In the genomic region with DNA sequence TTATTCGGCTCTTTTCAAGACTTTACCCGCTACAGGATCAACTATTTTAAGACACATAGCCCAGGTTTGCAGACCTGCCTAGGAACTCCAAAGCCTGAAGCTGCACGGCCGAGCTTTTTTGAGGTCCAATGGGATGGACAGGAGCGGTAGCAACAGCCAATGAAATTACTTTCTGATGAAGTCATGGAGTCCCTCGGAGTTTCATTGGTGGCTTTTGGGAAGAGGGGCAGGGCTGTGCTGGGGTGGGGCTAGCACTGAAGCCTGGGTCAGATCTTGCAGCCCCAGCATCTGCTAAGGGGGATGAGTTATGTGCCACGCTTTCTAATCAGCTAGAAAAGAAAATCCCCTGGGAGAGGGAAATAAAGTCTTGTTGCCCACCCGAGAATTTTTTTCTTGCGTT, we compare ENCODE assay signal across 8 mouse cellular contexts. TPM values are rescaled to one million over a fixed set of nuclear protein-coding genes. Genes with fewer than 3 reads are reported as not detected.
DNase-seq lines count a peak whose midpoint lies in the region; ATAC-seq and TF ChIP-seq lines count a peak whose summit lies in the region.

No protein-coding gene starts in this region.

- intact Hi-C loops in gastrocnemius, adult 2 months (cut with DNase I) = no loop called here

- peak overlapping the region; percentile 54; the same call in 1 of the 2 replicates for H3K9ac ChIP-seq in hindbrain, embryonic 16.5 days (ENCODE audit: low read depth, low read length)

- H3K4me3 ChIP-seq in gastrocnemius, adult 2 months = peak overlapping the region; percentile 61
- peak overlapping the region; percentile 33 for H3K4me3 ChIP-seq in hindbrain, embryonic 16.5 days (ENCODE audit: low read length)

- peak; percentile 79 to 86 for DNase-seq in cerebellum, postnatal 25 days
- DNase-seq in gastrocnemius, adult 2 months = peak; percentile 85
- DNase-seq in left cerebral cortex, adult 11 months (ENCODE audit: low spot score) = peak; percentile 78
- peak; percentile 71 for DNase-seq in lung, postnatal 14 days
- DNase-seq in retina, embryonic 14.5 days (ENCODE audit: low spot score) = peak; percentile 89

- H3K4me1 ChIP-seq in hindbrain, embryonic 16.5 days (ENCODE audit: control insufficient read depth, insufficient read depth, low read depth, low read length) = peaks cover 10% of the 10 kb centered on the region

- H3K27me3 ChIP-seq in hindbrain, embryonic 16.5 days (replicated peaks; ENCODE audit: control insufficient read depth, insufficient read depth, low read length) = no peaks in the 10 kb centered on the region

- H3K27ac ChIP-seq in gastrocnemius, adult 2 months = peak overlapping the region; percentile 89
- peak overlapping the region; percentile 31; the same call in 1 of the 2 replicates for H3K27ac ChIP-seq in hindbrain, embryonic 16.5 days (ENCODE audit: low read depth, low read length)

- TF ChIP-seq CTCF in gastrocnemius, adult 2 months (IDR thresholded peaks at IDR 0.05) = no peak

- peak overlapping the region; percentile 70 for H3K4me2 ChIP-seq in hindbrain, embryonic 16.5 days (ENCODE audit: low read length)

- ATAC-seq in activated CD4-positive, CD25-positive, alpha-beta regulatory T cell, adult 4 months = peak; percentile 28
- ATAC-seq in hindbrain, embryonic 16.5 days = peak; percentile 98
- ATAC-seq in inflammation-experienced regulatory T-cells, adult 6 months = no peak

- 3% methylated on average over 9 of the region's 9 CpGs for WGBS in hindbrain, embryonic 16.5 days

- no peaks in the 10 kb centered on the region for H3K9me3 ChIP-seq in hindbrain, embryonic 16.5 days (ENCODE audit: control insufficient read depth, low read length)

- no peaks in the 10 kb centered on the region for H3K36me3 ChIP-seq in hindbrain, embryonic 16.5 days (ENCODE audit: control insufficient read depth, insufficient read depth, low read length)

RNA-seq across cellular contexts. Expression of a gene that starts 7.1 kb away (rescaled TPM):
- polyA plus RNA-seq in activated CD4-positive, CD25-positive, alpha-beta regulatory T cell, adult 4 months (2017; shearing (Covaris generic)) = 1 to 10 TPM; 3.1 to 3.2 TPM
- 100 to 1,000 TPM; 147 to 160 TPM for total RNA-seq in gastrocnemius, adult 2 months (2021)
- polyA plus RNA-seq in hindbrain, embryonic 16.5 days (2015; fragmentation: Nextera tagmentation; extraction: Ambion mirVana) = 8.1 and 8.8 TPM in 2 replicates
- 1 to 10 TPM; 3.7 to 4.3 (median 3.7) TPM for polyA plus RNA-seq in inflammation-experienced regulatory T-cells, adult 6 months (2017; shearing (Covaris generic))
